Mouse (Mus musculus): ENCODE results near the gene Gm13057.
"Not testable (repeated sequence)": the region's sequence is repeated elsewhere in the genome, so short reads cannot be mapped to it uniquely, and the experiment has no call there.

Gm13057 gene

DNA sequence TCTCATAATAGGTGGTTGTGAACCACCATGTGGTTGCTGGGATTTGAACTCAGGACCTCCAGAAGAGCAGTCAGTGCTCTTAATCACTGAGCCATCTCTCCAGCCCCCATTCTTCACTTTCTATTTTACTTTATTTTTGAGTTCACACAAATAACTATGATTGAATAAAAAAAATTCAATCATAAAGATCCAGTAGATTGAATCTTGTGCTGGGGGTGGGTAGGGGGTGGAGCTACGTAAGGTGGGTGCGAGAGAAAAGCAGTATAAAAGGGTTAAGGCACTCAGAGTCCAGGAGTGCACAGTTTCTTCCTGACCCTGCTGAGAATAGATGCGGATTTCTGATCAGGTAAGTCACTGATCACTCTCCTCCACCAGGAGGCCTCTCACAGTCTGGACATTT, at the start of gene Gm13057, which contains the start of gene BC080695:
Gm13057 (plus strand) TSS at position 310 of the 400 bp plus-strand sequence.
BC080695 (plus strand) TSS at position 301 of the 400 bp plus-strand sequence.
- not testable (repeated sequence) for DNase-seq (ENCODE audit: low spot score in 2 of 2)

DNA sequence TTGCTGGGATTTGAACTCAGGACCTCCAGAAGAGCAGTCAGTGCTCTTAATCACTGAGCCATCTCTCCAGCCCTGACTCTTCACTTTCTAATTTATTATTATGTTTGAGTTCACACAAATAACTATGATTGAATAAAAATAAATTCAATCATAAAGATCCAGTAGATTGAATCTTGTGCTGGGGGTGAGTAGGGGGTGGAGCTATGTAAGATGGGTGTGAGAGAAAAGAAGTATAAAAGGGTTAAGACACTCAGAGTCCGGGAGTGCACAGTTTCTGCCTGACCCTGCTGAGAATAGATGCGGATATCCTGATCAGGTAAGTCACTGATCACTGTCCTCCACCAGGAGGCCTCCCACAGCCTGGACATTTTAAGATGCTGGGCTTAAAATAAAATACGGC, 40.5 kb upstream of the Gm13057 start, which contains the start of gene Gm13043:
Gm13043 (plus strand) TSS at position 301 of the 400 bp plus-strand sequence.
- DNase-seq (ENCODE audit: low spot score in 2 of 2) = no peak

DNA sequence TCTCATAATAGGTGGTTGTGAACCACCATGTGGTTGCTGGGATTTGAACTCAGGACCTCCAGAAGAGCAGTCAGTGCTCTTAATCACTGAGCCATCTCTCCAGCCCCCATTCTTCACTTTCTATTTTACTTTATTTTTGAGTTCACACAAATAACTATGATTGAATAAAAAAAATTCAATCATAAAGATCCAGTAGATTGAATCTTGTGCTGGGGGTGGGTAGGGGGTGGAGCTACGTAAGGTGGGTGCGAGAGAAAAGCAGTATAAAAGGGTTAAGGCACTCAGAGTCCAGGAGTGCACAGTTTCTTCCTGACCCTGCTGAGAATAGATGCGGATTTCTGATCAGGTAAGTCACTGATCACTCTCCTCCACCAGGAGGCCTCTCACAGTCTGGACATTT, 15.9 kb upstream of the Gm13057 start, which contains the start of gene Gm13040:
Gm13040 (plus strand) TSS at position 301 of the 400 bp plus-strand sequence.
- not testable (repeated sequence) for DNase-seq (ENCODE audit: low spot score in 2 of 2)

Measured in spleen, postnatal 14 days (tissue).